Mouse (Mus musculus) CH12.LX (cell line): Measurements from ENCODE around the gene Atp8b4. TPM values are rescaled to one million over a fixed set of nuclear protein-coding genes. Genes with fewer than 3 reads are reported as not detected.

ENCODE experiments used
- DNase-seq: peaks from one replicate; pipeline ENCODE4 v3.0.0-alpha.2; 2013; ENCODE audit errors: extremely low read depth
- H3K27ac ChIP-seq: 2 replicates; pipeline ENCODE4 v1.5.1; 2012; ENCODE audit warnings: low read depth, mild to moderate bottlenecking, control low read depth, moderate library complexity; ENCODE audit not compliant: insufficient read depth
- H3K27me3 ChIP-seq: replicated peaks from 2 replicates; pipeline ENCODE3; 2012; ENCODE audit warnings: inconsistent platforms
- H3K36me3 ChIP-seq, 2 experiments: replicated peaks in 1 of 2; 2 replicates each; pipeline versions ENCODE3 to v1.6.1; 2012; ENCODE audit warnings: inconsistent platforms in 1 of 2, low read length in 1 of 2, mild to moderate bottlenecking in 1 of 2, mixed read lengths in 1 of 2, moderate library complexity in 1 of 2; ENCODE audit not compliant: control insufficient read depth in 1 of 2, insufficient read depth in 1 of 2
- H3K4me1 ChIP-seq, 2 experiments: 2 replicates each; pipeline ENCODE4 v1.6.1; 2012; ENCODE audit warnings: inconsistent platforms in 1 of 2, moderate library complexity in 1 of 2; ENCODE audit not compliant: insufficient read depth in 2 of 2, control insufficient read depth in 1 of 2
- H3K4me2 ChIP-seq: 2 replicates; pipeline ENCODE4 v1.6.1; 2012; ENCODE audit warnings: low read depth, mild to moderate bottlenecking, control low read depth; ENCODE audit not compliant: poor library complexity, insufficient read depth, severe bottlenecking
- H3K4me3 ChIP-seq, 3 experiments: fragments of 150-350 bp in 1 of 3; sonication (generic) in 1 of 3; replicated peaks in 1 of 3; 2 replicates each; pipeline versions ENCODE3 to v1.5.1; 2011 to 2012; ENCODE audit warnings: low read depth in 2 of 3, low read length in 2 of 3, mild to moderate bottlenecking in 2 of 3, moderate library complexity in 2 of 3, control low read depth in 1 of 3, improper control_type of control experiment in 1 of 3, inconsistent platforms in 1 of 3, mixed read lengths in 1 of 3; ENCODE audit not compliant: poor library complexity in 1 of 3
- H3K79me2 ChIP-seq: replicated peaks from 2 replicates; pipeline ENCODE4 v1.6.1; 2012; ENCODE audit warnings: mild to moderate bottlenecking, moderate library complexity; ENCODE audit not compliant: control insufficient read depth, poor library complexity, insufficient read depth, severe bottlenecking; ENCODE audit errors: extremely low read depth
- H3K9ac ChIP-seq: 2 replicates; pipeline ENCODE4 v1.6.1; 2012; ENCODE audit warnings: low read depth, mild to moderate bottlenecking, control low read depth, moderate library complexity; ENCODE audit not compliant: insufficient read depth
- H3K9me3 ChIP-seq: replicated peaks from 2 replicates; pipeline ENCODE3; 2012; ENCODE audit warnings: low read length, inconsistent platforms, mixed read lengths
- CHD1 ChIP-seq: IDR thresholded peaks from 2 replicates; pipeline ENCODE4 v1.6.1; 2012; ENCODE audit warnings: low read depth, low read length, improper control_type of control experiment, inconsistent platforms
- CHD2 ChIP-seq: IDR thresholded peaks from 2 replicates; pipeline ENCODE4 v1.6.1; 2011; ENCODE audit warnings: low read length, improper control_type of control experiment
- CTCF ChIP-seq, 2 experiments: IDR thresholded peaks in 1 of 2; conservative IDR thresholded peaks in 1 of 2; 2 replicates each; pipeline ENCODE4 v1.5.1; 2011 to 2012; ENCODE audit warnings: low read depth in 2 of 2, low read length in 2 of 2, improper control_type of control experiment in 1 of 2, inconsistent platforms in 1 of 2, mild to moderate bottlenecking in 1 of 2, moderate library complexity in 1 of 2
- E2F4 ChIP-seq: IDR thresholded peaks from 2 replicates; pipeline ENCODE4 v1.6.1; 2011; ENCODE audit warnings: low read depth, low read length, improper control_type of control experiment; ENCODE audit not compliant: insufficient replicate concordance
- ELF1 ChIP-seq: IDR thresholded peaks from 2 replicates; pipeline ENCODE4 v1.6.1; 2014; ENCODE audit warnings: low read depth, mild to moderate bottlenecking, inconsistent platforms, low read length, improper control_type of control experiment
- EP300 ChIP-seq: IDR thresholded peaks from 2 replicates; pipeline ENCODE4 v1.6.1; 2011; ENCODE audit warnings: low read length, improper control_type of control experiment
- ETS1 ChIP-seq: conservative IDR thresholded peaks from 2 replicates; pipeline ENCODE4 v1.6.1; 2012; ENCODE audit warnings: low read depth, mild to moderate bottlenecking, inconsistent platforms, low read length, improper control_type of control experiment, moderate library complexity
- GABPA ChIP-seq: IDR thresholded peaks from 2 replicates; pipeline ENCODE4 v1.6.1; 2012; ENCODE audit warnings: low read depth, low read length, improper control_type of control experiment, inconsistent platforms; ENCODE audit not compliant: insufficient replicate concordance
- HCFC1 ChIP-seq: IDR thresholded peaks from 2 replicates; pipeline ENCODE4 v1.6.1; 2012; ENCODE audit warnings: low read depth, mild to moderate bottlenecking, inconsistent platforms, low read length, improper control_type of control experiment
- IRF4 ChIP-seq: IDR thresholded peaks from 2 replicates; pipeline ENCODE4 v1.6.1; 2014; ENCODE audit warnings: low read depth, mild to moderate bottlenecking, inconsistent platforms, low read length, improper control_type of control experiment
- JUN ChIP-seq: IDR thresholded peaks from 2 replicates; pipeline ENCODE4 v1.6.1; 2011; ENCODE audit warnings: low read depth, mild to moderate bottlenecking, low read length, improper control_type of control experiment, moderate library complexity; ENCODE audit not compliant: insufficient read depth
- MAZ ChIP-seq: IDR thresholded peaks from 2 replicates; pipeline ENCODE4 v1.6.1; 2012; ENCODE audit warnings: low read depth, mild to moderate bottlenecking, inconsistent platforms, low read length, improper control_type of control experiment, moderate library complexity
- MEF2A ChIP-seq: IDR thresholded peaks from 2 replicates; pipeline ENCODE4 v1.6.1; 2014; ENCODE audit warnings: low read depth, mild to moderate bottlenecking, inconsistent platforms, low read length, improper control_type of control experiment, borderline replicate concordance
- MXI1 ChIP-seq: IDR thresholded peaks from 2 replicates; pipeline ENCODE4 v1.6.1; 2011; ENCODE audit warnings: mild to moderate bottlenecking, low read depth, low read length, improper control_type of control experiment
- MYC ChIP-seq: IDR thresholded peaks from 2 replicates; pipeline ENCODE4 v1.6.1; 2011; ENCODE audit warnings: low read depth, mild to moderate bottlenecking, improper control_type of control experiment, low read length
- NELFE ChIP-seq: IDR thresholded peaks from 2 replicates; pipeline ENCODE4 v1.6.1; 2011; ENCODE audit warnings: low read depth, low read length, improper control_type of control experiment
- POLR2AphosphoS2 ChIP-seq: IDR thresholded peaks from 2 replicates; pipeline ENCODE4 v1.6.1; 2011; ENCODE audit warnings: low read depth, low read length, improper control_type of control experiment
- SIN3A ChIP-seq: IDR thresholded peaks from 2 replicates; pipeline ENCODE4 v1.6.1; 2012; ENCODE audit warnings: low read length, improper control_type of control experiment, inconsistent platforms
- TBP ChIP-seq: conservative IDR thresholded peaks from 2 replicates; pipeline ENCODE4 v1.6.1; 2011; ENCODE audit warnings: low read depth, low read length, improper control_type of control experiment
- USF2 ChIP-seq: conservative IDR thresholded peaks from 2 replicates; pipeline ENCODE4 v1.6.1; 2011; ENCODE audit warnings: low read depth, low read length, improper control_type of control experiment
- ZC3H11A ChIP-seq: IDR thresholded peaks from 2 replicates; pipeline ENCODE4 v1.6.1; 2012; ENCODE audit warnings: low read depth, mild to moderate bottlenecking, inconsistent platforms, low read length, improper control_type of control experiment
- ZMIZ1 ChIP-seq: IDR thresholded peaks from 2 replicates; pipeline ENCODE4 v1.6.1; 2012; ENCODE audit warnings: low read depth, mild to moderate bottlenecking, inconsistent platforms, low read length, improper control_type of control experiment
- dilution Hi-C: fragments of 300-500 bp; cut with MboI; formaldehyde crosslinking; loops from 2 replicates; pipeline ENCODE4 v1.14.3; 2020; ENCODE audit warnings: low sequenced_read_pairs; ENCODE audit not compliant: extremely low pct_unique_long_range_greater_than_20kb, extremely low pct_ligation_motif_present
- in situ Hi-C: fragments of 300-500 bp; cut with MboI; formaldehyde crosslinking; loops from 3 replicates; pipeline ENCODE4 v1.14.3; 2019; ENCODE audit warnings: low sequenced_read_pairs, low pct_ligation_motif_present, low pct_unique_long_range_greater_than_20kb, mixed read lengths
- polyA plus RNA-seq: library from polyadenylated mRNA; unstranded; fragments of >175 nt; gene quantifications from 2 replicates; pipeline ENCODE4 v1.2.1, GENCODE M21; 2012; ENCODE audit warnings: low read depth; ENCODE audit not compliant: insufficient read length
- total RNA-seq, 2 experiments: library from RNA; depleted of rRNA; stranded (reverse); fragments of 300-350 nt in 1 of 2; fragments of >200 nt in 1 of 2; gene quantifications; 2 replicates each; pipeline ENCODE4 v1.2.3; 2012 to 2014

Atp8b4 gene
- total and polyA plus RNA-seq, 3 experiments = 0.50 to 1.9 (median 0.79) TPM

GRCm38 (mm10) chr2:126380300-126380699 lies 120.2 kb downstream of the Atp8b4 start:
- dilution Hi-C loops = no loop called here
- Histone ChIP-seq H3K4me1 (no peaks in the 10 kb centered on the region), H3K9me3 (no peaks in the 10 kb centered on the region), H3K9ac (no peak overlapping the region), H3K4me2 (no peak overlapping the region), H3K4me3 (no peak overlapping the region), H3K27me3 (no peaks in the 10 kb centered on the region), H3K36me3 (no peaks in the 10 kb centered on the region), H3K79me2 (no peaks in the 10 kb centered on the region), H3K27ac (no peak overlapping the region)
- TF ChIP-seq MXI1 (no peak), TBP (no peak), MYC (no peak), MEF2A (no peak)
- no peak for DNase-seq
- in situ Hi-C loops = no loop called here

- Histone ChIP-seq H3K27ac (no peak overlapping the region), H3K36me3 (no peaks in the 10 kb centered on the region), H3K4me3 (no peak overlapping the region), H3K4me1 (no peaks in the 10 kb centered on the region), H3K9ac (no peak overlapping the region), H3K27me3 (no peaks in the 10 kb centered on the region), H3K9me3 (no peaks in the 10 kb centered on the region), H3K4me2 (no peak overlapping the region), H3K79me2 (no peaks in the 10 kb centered on the region)
- TF ChIP-seq IRF4 (no peak), GABPA (no peak), SIN3A (no peak), MAZ (no peak), CTCF (conservative IDR thresholded peaks at IDR 0.05 in 1 of 2, IDR thresholded peaks at IDR 0.05 in 1 of 2; ENCODE audit: low read depth in 2 of 2, low read length in 2 of 2) (no peak), CHD1 (no peak), JUN (no peak), TBP (no peak), E2F4 (no peak)
- dilution Hi-C loops = no loop called here
- no peak for DNase-seq
- in situ Hi-C loops = loop anchor here (25.0 kb wide), 1 partner anchor 484 kb away; no protein-coding TSS in a partner anchor
Measured at GRCm38 (mm10) chr2:126371634-126372033, 128.8 kb downstream of the Atp8b4 start.

- H3K4me1 ChIP-seq = no peaks in the 10 kb centered on the region
- no peaks in the 10 kb centered on the region for H3K9me3 ChIP-seq
- no peaks in the 10 kb centered on the region for H3K36me3 ChIP-seq
- TF ChIP-seq MXI1 (no peak), POLR2AphosphoS2 (no peak), ELF1 (no peak), CTCF (conservative IDR thresholded peaks at IDR 0.05 in 1 of 2, IDR thresholded peaks at IDR 0.05 in 1 of 2; ENCODE audit: low read depth in 2 of 2, low read length in 2 of 2) (no peak), E2F4 (no peak), TBP (no peak), ZC3H11A (no peak), CHD2 (no peak), NELFE (no peak), EP300 (no peak), MEF2A (no peak), USF2 (no peak), ETS1 (no peak), ZMIZ1 (no peak), HCFC1 (no peak)
- H3K9ac ChIP-seq = no peak overlapping the region
- no peak for DNase-seq
- no peaks in the 10 kb centered on the region for H3K79me2 ChIP-seq
- no peak overlapping the region for H3K27ac ChIP-seq
- H3K4me3 ChIP-seq = no peak overlapping the region
- in situ Hi-C loops = loop anchor here (25.0 kb wide), 1 partner anchor 483 kb away; no protein-coding TSS in a partner anchor
- no peaks in the 10 kb centered on the region for H3K27me3 ChIP-seq
- H3K4me2 ChIP-seq = no peak overlapping the region
- dilution Hi-C loops = no loop called here
Measured at GRCm38 (mm10) chr2:126369815-126370214, 130.7 kb downstream of the Atp8b4 start.
